Mouse (Mus musculus): ENCODE data around the gene Gng7.

Gene Gng7

DNA sequence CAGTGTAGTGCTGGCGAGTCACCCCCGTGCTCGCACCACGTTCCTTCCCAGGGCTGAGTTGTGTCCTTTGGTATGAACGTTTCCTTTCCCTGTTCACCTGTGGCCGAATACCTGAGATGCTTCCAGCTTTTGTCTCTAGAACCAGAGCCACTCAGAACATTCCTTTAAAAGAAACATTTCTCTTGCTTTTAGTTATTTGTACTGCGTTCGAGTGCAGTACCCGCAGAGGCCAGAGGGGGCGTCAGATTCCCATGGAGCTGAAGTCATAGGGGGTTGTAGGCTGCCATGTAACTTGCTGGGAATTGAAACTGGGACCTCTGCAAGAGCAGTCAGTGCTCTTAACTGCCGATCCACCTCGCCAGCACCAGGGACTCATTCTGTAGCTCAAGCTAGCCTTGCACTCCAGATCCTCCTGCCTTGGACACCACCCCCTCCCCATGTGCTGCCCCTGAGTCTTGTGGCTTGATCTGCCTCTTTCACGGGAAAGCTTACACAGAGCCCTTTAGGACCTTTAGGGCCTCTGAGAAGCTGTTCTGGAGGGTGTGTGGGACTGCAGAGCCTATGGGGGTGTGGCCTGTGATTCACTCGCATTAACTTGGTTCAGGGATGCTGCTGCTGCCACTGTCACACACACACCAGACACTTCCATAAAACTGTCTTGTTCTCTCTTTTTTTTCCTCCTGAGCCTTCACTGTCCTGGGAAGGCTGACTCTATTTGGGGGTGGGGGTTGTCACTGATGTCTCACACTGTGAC, 67.9 kb downstream of the Gng7 start:
- no peak for DNase-seq (ENCODE audit: low read depth, low spot score)

- no peak for DNase-seq (ENCODE audit: low read depth, low spot score)
These were observed 70.5 kb downstream of the Gng7 start for GRCm38 (mm10) chr10:80944231-80944630.

DNA sequence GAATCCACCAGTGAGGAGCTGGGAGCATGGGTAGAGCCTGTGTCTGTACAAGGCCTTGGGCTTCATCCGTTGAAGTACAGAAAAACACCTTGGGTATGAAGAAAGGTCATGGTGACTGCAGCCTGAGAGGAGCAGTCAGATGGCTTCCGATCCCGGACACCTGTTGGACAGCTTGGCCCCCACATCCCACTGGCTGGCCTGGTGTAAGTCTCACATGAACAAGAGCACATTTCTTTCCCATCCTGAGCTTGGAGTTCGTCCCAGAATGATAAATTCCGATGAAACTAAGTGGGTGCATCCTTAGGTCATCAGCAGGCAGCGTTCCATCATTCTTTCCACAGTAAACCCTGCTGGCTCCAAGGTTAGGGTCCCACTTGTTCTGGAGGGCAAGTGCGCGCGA, 71.0 kb downstream of the Gng7 start:
- no peak for DNase-seq (ENCODE audit: low read depth, low spot score)

- no peak for DNase-seq (ENCODE audit: low read depth, low spot score)
These were observed 71.8 kb downstream of the Gng7 start for GRCm38 (mm10) chr10:80942919-80943318.

DNA sequence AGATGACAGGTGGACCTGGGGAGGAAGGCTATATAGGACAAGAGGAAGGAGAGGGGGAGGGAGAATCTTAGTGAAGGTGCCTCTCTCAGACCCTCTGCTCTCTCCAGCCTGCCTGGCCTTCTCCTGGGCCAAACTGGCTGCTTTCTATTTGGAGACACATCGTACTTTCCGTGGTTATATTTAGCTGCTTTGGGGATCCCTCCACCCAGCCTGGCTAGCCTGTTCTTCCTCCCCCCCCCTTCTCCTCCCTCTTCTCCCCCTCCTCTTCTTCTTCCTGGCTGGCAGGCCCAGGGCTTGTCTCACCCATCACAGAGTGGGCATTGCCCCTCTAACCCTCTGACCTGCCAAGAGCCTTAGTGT, 73.8 kb downstream of the Gng7 start:
- no peak for DNase-seq (ENCODE audit: low read depth, low spot score)

DNA sequence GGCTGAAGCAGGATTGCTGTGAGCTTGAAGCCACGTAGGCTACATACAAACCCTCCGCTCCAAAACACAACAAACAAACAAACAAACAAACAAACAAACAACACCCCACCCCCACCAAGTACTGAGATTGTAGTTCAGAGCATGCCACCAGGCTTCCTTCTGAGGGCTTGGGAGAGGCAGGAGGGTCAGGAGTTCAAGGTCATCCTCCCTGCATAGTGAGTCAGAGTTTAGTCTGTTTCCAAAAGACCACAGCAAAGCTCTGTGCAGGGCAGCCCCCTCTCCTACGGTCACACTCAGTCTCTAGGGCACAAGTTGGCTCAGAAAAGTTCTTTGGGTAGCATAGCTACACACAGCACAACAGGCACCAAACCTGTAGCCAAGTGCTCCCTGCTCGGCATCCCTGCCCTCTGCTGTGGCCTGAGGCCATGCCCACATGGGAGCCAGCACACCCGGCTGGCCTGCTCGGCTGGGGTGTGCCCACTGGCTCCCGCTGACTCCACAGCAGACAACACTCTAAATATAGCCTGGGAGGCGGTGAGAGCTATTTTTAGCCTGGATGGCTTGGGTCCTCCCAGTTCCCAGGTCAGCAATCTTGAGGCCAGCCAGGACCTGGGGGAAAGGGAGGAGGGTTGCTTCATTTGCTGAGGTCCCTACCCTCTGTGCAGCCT, 74.3 kb downstream of the Gng7 start:
- peak; percentile 95 for DNase-seq (ENCODE audit: low read depth, low spot score)

DNA sequence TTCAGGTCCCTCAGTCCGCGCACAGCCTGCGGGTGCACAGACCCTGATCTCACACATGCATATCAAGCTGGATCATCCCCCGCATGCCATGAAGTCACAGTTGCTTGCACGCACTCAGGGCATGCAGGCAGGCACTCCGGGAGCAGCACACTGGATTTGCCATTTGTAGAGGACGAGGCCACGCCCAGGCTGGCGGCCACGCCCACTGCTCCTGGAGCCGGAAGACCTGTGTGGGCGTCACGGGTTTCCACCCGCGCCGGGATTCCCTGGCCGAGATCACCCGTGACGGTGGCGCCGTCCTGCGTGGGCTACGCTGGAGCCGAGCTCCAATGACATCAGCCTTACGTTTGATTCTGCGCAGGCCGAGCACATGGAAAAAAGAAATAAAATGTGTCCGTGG, 75.1 kb downstream of the Gng7 start:
- DNase-seq (ENCODE audit: low read depth, low spot score), result peak; percentile 93

GRCm38 (mm10) chr10:80938831-80939550, 75.8 kb downstream of the Gng7 start:
- DNase-seq (ENCODE audit: low read depth, low spot score), result no peak

- DNase-seq (ENCODE audit: low read depth, low spot score), result peak; percentile 86
These were observed 77.1 kb downstream of the Gng7 start for GRCm38 (mm10) chr10:80937646-80938045.

DNA sequence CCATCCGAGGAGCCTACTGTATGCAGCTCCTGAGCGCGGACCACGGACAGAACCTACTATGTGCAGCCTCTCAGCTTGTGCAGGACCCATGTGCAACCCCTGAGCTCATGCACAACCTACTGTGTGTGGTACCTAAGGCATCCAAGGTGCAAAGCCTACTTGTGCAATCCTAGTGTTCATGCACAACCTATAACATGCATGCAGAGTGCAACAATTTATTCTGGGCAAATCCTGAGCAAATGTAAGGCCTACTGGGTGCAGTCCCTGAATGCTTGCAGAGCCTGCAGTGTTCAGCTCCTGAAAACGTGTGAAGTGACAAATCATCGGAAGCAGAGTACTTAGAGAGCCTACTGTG, 78.0 kb downstream of the Gng7 start:
- no peak for DNase-seq (ENCODE audit: low read depth, low spot score)

- no peak for DNase-seq (ENCODE audit: low read depth, low spot score)
These were observed 78.5 kb downstream of the Gng7 start for GRCm38 (mm10) chr10:80936135-80936809.

GRCm38 (mm10) chr10:80935698-80936097, 79.0 kb downstream of the Gng7 start:
- no peak for DNase-seq (ENCODE audit: low read depth, low spot score)

DNA sequence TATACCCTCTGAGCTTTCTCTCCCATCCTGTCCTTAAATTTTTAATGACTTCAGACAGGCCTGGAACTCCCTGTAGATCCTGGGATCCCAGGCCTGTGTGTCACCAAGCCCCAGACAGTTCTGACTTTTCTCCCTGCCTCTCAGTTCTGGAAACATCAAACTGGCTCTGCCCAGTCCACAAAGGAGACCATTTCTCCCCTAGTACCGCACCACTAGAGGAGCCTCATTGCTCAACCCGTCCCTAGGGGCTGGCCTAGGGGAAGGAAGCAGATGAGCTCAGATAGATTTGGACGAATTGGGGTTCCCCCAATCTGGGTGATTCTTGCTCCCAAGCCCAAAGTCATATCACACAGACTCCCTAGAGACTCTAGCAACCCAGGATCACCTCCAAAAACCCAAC, 79.5 kb downstream of the Gng7 start:
- DNase-seq (ENCODE audit: low read depth, low spot score), result no peak

DNA sequence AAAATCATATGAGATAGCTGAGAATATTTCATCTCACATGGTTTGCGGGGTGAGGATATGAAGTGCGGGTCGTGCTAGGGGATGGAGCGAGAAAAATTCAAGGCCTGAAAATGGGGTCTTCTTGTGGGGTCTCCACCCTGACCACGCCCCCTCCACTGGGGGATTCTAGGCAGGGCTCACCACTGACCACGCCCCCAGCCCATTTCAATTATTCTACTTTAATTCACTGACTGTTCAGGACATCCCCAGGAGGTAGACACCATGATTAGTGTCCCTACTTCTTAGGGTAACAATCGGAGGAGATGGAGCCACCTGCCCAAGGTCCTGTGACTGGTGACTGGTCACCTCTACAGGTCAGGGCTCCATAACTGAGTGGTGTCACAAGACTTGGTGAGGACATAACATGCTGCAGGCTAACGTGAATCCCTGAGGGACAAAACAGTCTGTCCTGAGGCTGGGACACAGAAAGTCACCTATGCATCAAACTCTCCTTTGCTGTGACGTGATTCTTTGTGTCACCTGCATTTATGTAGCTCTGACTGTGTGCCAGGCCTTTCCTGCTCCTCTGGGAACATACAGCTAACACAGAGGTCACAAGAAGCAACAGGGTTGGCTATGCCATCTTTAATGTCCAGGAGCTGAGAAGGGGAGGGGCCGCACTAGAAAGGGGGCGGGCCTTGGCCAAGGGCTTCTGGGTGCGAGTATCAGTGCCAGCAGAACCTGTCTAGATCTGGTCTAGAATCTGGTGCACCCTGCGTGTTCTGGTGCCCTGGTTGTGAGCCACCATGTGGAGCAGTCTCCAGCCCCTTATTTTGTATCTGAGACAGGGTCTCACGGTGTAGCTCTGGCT, 80.4 kb downstream of the Gng7 start:
- DNase-seq (ENCODE audit: low read depth, low spot score), result no peak

- peak; percentile 64 for DNase-seq (ENCODE audit: low read depth, low spot score)
These were observed 81.2 kb downstream of the Gng7 start for GRCm38 (mm10) chr10:80933421-80933979.

DNA sequence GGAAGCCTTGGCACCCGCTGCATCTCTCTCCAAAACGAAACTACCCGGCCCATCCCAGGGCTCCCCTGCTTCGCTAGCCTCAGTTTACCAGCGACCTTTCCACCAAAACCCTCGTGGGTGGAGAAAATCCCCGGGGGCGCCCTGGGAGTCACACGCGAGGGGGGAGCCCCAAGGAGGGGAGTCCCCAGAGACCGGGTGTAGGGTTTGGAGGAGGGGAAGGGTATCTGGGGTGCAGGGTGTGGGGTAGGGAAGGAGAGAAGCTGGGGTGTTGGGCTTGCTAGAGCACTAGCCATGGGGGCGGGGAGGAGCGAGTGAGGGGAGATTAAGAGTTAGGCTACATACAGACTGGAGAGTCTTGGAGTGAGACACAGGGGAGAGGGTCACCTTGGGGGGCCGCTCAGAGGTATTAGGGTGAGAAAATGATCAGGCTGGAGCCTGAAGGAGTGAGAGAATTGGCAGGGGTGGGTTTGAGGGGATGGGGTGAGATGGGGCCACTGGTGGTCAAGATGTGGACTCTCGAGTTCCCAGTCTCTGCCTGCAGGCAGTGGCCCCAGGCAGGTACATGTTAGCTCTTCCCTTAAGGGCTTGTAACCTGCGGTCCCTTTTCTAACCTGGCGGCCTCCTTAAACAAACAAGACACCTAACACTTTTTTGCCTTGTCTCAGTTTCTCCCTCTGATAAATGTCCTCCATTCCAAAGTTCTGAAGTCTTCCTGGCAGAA, 81.9 kb downstream of the Gng7 start:
- DNase-seq (ENCODE audit: low read depth, low spot score), result no peak

GRCm38 (mm10) chr10:80932206-80932605, 82.5 kb downstream of the Gng7 start:
- DNase-seq (ENCODE audit: low read depth, low spot score), result no peak

DNA sequence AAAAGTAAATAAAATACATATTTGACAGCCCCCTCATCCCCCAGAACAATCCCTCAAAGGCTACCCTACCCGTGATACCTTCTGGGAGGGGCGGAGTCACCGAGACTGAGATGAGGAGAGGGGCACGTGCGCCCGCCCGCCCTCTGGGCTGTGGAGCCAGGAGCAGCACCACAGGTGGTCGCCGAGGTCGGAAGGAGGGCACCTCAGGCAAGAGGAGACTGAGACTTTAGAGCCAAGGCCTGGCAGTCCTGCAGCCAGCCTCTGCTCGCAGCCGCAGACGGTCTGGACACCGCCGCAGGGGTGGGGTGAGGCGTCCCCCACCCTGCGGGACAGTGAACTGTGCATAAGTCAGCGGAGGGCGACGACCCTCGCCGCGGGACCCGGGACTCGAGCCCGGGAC, 83.0 kb downstream of the Gng7 start:
- no peak for DNase-seq (ENCODE audit: low read depth, low spot score)

DNA sequence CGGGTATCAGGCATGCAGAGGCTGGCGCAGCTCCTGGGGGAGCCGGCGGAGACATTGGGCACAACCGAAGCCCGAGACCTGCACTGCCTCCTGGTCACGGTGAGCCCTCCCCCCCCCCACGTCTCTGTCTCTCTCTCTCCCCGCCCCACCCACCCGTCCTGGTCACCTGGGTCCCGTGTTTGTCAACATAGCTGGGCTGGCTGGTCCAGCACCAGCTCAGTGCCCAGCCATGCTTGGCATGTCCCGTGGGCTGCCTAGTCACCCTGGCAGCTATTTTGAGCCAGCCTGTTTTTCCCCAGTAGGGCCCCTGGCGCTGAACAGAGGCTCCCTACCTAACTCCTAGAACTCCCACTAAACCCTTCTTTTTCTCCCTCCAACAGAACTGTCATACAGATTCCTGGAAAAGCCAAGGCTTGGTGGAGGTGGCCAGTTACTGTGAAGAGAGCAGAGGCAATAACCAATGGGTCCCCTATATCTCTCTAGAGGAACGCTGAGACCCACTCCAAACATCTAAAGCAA, 83.5 kb downstream of the Gng7 start:
- peak; percentile 93 for DNase-seq (ENCODE audit: low read depth, low spot score)

Data from skeletal muscle tissue, adult 2 months (tissue).